Mouse (Mus musculus): Measurements from ENCODE around the gene Smarca1. TPM values are rescaled to one million over a fixed set of nuclear protein-coding genes. Genes with fewer than 3 reads are reported as not detected.
A peak's percentile ranks its signal among the peaks of the same experiment; 100 is the strongest.

The Smarca1 gene
- total and polyA plus RNA-seq, 2 experiments from 2014 or later: 5.0 to 10.4 TPM

DNA sequence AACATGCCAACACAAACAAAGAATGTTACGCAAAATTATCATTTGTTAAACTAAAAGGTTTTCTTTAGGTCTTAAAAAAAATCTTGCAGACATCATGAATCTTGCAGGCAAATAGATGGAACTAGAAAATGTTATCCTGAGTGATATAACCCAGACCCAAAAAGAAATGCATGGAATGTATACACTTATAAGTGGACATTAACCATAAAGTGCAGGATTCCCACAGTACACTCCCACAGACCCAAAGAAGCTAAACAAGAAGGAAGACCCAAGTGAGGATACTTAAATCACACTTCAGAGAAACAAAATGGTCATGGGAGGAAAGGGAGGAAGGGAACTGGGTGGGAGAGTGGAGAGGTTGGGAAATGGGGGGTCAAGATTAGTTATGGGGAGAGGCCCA lies 34.2 kb downstream of the Smarca1 start:
- H3K4me3 ChIP-seq (ENCODE audit: low read depth, low read length): no peak overlapping the region
- H3K4me1 ChIP-seq (ENCODE audit: control insufficient read depth, insufficient read depth): no peaks in the 10 kb centered on the region
- DNase-seq (ENCODE audit: low spot score) (no peak), ATAC-seq (ENCODE audit: insufficient read depth, low read depth) (no peak)
- no peak overlapping the region for H3K4me2 ChIP-seq (ENCODE audit: low read depth, low read length)
- H3K27me3 ChIP-seq (ENCODE audit: control insufficient read depth, insufficient read depth, low read length): no peaks in the 10 kb centered on the region
- no peaks in the 10 kb centered on the region for H3K36me3 ChIP-seq (replicated peaks; ENCODE audit: control insufficient read depth, insufficient read depth, low read length)
- H3K9me3 ChIP-seq (replicated peaks; ENCODE audit: control insufficient read depth, low read length): no peaks in the 10 kb centered on the region
- TF ChIP-seq EP300 (IDR thresholded peaks at IDR 0.05; ENCODE audit: low read depth): no peak
- 81% methylated on average over 1 of the region's 1 CpGs for WGBS
- H3K9ac ChIP-seq (replicated peaks; ENCODE audit: low read depth, low read length): no peak overlapping the region
- H3K27ac ChIP-seq (ENCODE audit: low read depth): no peak overlapping the region

DNA sequence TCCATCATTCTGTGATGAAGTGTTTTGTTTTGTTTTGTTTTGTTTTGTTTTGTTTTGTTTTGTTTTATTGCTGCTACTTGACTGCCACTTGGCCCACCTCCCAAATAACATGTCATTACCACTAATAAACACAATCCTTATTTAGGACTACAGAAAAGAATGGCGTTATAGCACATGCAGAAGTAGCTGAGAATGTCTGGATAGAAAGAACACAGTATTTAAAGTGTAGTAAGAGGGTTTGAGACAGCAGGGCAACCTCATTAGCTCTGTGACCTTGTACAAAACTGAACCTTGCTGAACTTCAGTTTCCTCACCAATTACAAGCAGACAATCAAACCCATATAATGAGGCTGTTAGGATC lies 57.0 kb downstream of the Smarca1 start:
- 28% methylated on average over 1 of the region's 1 CpGs for WGBS
- H3K4me2 ChIP-seq (ENCODE audit: low read depth, low read length): no peak overlapping the region
- ATAC-seq (ENCODE audit: insufficient read depth, low read depth): no peak
- no peaks in the 10 kb centered on the region for H3K9me3 ChIP-seq (replicated peaks; ENCODE audit: control insufficient read depth, low read length)
- no peaks in the 10 kb centered on the region for H3K4me1 ChIP-seq (ENCODE audit: control insufficient read depth, insufficient read depth)
- no peak for DNase-seq (ENCODE audit: low spot score)
- TF ChIP-seq EP300 (IDR thresholded peaks at IDR 0.05; ENCODE audit: low read depth): no peak
- no peak for TF ChIP-seq CTCF (IDR thresholded peaks at IDR 0.05; ENCODE audit: low read depth)
- no peak overlapping the region for H3K4me3 ChIP-seq (ENCODE audit: low read depth, low read length)
- H3K36me3 ChIP-seq (replicated peaks; ENCODE audit: control insufficient read depth, insufficient read depth, low read length): no peaks in the 10 kb centered on the region
- no peak overlapping the region for H3K27ac ChIP-seq (ENCODE audit: low read depth)
- no peak overlapping the region for H3K9ac ChIP-seq (replicated peaks; ENCODE audit: low read depth, low read length)
- H3K27me3 ChIP-seq (ENCODE audit: control insufficient read depth, insufficient read depth, low read length): no peaks in the 10 kb centered on the region

DNA sequence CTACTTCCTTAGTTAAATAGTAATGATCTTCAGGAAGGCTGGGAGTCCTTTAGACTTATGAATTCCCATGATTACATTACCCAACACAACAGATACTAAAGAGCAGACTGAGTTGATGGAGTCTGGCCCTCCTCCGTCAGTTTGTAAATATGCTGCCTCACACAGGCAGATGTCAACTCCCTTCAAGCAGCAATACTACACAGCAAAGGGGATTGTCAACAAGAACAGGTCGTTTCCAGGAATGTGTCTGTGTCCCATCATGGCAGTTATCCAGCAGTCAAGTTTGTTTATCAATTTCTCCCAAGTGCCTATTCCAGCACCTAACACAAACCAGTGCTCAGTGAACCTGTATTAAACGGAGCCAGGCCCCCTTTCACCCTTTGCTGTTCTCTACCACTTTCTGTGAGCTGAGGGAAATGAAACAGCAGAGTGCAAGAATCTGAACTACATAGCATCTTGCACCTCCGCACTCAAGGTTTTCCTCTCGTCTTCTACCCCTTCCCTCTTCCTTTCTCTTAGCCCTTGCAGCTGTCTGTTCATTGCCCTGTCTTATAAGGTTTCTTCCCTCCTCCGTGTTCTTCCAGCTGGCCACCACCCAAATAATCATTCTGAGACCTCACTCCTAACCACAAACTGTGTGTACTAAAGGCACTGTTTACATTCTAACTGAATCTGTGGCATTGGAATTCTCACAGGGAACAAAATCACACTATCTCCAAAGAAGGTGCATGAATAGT lies 57.5 kb downstream of the Smarca1 start:
- TF ChIP-seq EP300 (IDR thresholded peaks at IDR 0.05; ENCODE audit: low read depth): no peak
- no peak for TF ChIP-seq CTCF (IDR thresholded peaks at IDR 0.05; ENCODE audit: low read depth)
- Histone ChIP-seq H3K27ac (ENCODE audit: low read depth) (peak overlapping the region; percentile 51), H3K36me3 (replicated peaks; ENCODE audit: control insufficient read depth, insufficient read depth, low read length) (no peaks in the 10 kb centered on the region), H3K27me3 (ENCODE audit: control insufficient read depth, insufficient read depth, low read length) (no peaks in the 10 kb centered on the region), H3K9me3 (replicated peaks; ENCODE audit: control insufficient read depth, low read length) (no peaks in the 10 kb centered on the region), H3K9ac (replicated peaks; ENCODE audit: low read depth, low read length) (no peak overlapping the region), H3K4me2 (ENCODE audit: low read depth, low read length) (no peak overlapping the region), H3K4me1 (ENCODE audit: control insufficient read depth, insufficient read depth) (no peaks in the 10 kb centered on the region), H3K4me3 (ENCODE audit: low read depth, low read length) (no peak overlapping the region)
- ATAC-seq (ENCODE audit: insufficient read depth, low read depth) (peak; percentile 70), DNase-seq (ENCODE audit: low spot score) (no peak)
- 32% methylated on average over 6 of the region's 6 CpGs for WGBS

DNA sequence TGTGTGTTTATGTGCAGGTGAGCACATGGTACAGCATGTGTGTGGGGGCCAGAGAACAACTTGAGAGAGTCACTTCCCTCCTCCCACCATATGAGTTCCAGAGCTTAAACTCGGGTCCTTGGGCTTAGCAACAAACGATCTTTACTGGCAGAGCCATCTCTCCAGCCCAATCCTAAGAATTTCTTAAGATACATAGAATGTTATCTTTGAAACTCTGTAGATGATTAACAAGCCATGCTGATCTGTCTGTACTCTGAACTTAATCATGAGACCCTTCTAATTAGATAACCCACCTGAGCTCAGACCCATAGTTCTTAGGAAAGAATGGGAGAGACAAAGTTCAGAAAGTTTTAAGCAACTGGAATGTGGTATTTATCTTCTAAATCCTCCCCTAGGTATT lies 59.3 kb downstream of the Smarca1 start:
- ATAC-seq (ENCODE audit: insufficient read depth, low read depth) (no peak), DNase-seq (ENCODE audit: low spot score) (no peak)
- Histone ChIP-seq H3K9ac (replicated peaks; ENCODE audit: low read depth, low read length) (no peak overlapping the region), H3K27me3 (ENCODE audit: control insufficient read depth, insufficient read depth, low read length) (no peaks in the 10 kb centered on the region), H3K4me1 (ENCODE audit: control insufficient read depth, insufficient read depth) (no peaks in the 10 kb centered on the region), H3K4me2 (ENCODE audit: low read depth, low read length) (no peak overlapping the region), H3K36me3 (replicated peaks; ENCODE audit: control insufficient read depth, insufficient read depth, low read length) (no peaks in the 10 kb centered on the region), H3K4me3 (ENCODE audit: low read depth, low read length) (no peak overlapping the region), H3K9me3 (replicated peaks; ENCODE audit: control insufficient read depth, low read length) (no peaks in the 10 kb centered on the region), H3K27ac (ENCODE audit: low read depth) (no peak overlapping the region)
- 69% methylated on average over 2 of the region's 2 CpGs for WGBS
- TF ChIP-seq EP300 (IDR thresholded peaks at IDR 0.05; ENCODE audit: low read depth) (no peak), CTCF (IDR thresholded peaks at IDR 0.05; ENCODE audit: low read depth) (no peak)

DNA sequence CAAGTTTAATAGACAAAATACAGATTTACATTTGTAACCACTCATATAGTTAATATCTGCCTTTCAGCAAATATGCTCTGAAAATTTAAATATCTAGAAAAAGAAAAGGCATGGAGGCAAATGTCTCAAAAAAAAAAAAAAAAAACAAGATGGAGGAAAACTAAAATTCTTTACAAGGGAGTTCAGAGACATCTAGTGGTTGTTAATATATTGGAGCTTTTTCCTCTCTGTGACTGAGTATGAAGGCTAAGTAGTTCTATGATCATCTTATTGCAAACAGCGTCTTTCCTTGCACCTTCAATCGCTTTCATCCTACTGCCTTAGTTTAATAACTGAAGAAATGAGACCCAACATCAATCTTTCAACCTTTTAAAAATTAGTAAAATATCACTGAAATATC lies 72.2 kb downstream of the Smarca1 start:
- no peaks in the 10 kb centered on the region for H3K36me3 ChIP-seq (replicated peaks; ENCODE audit: control insufficient read depth, insufficient read depth, low read length)
- H3K4me3 ChIP-seq (ENCODE audit: low read depth, low read length): no peak overlapping the region
- H3K4me2 ChIP-seq (ENCODE audit: low read depth, low read length): no peak overlapping the region
- 62% methylated on average over 2 of the region's 2 CpGs for WGBS
- H3K27me3 ChIP-seq (ENCODE audit: control insufficient read depth, insufficient read depth, low read length): no peaks in the 10 kb centered on the region
- DNase-seq (ENCODE audit: low spot score) (peak; percentile 7), ATAC-seq (ENCODE audit: insufficient read depth, low read depth) (no peak)
- no peak overlapping the region for H3K27ac ChIP-seq (ENCODE audit: low read depth)
- H3K4me1 ChIP-seq (ENCODE audit: control insufficient read depth, insufficient read depth): no peaks in the 10 kb centered on the region
- 0 out of 2 replicates have a peak, but pooled peaks have one; percentile 13 for TF ChIP-seq CTCF (IDR thresholded peaks at IDR 0.05; ENCODE audit: low read depth)
- no peak for TF ChIP-seq EP300 (IDR thresholded peaks at IDR 0.05; ENCODE audit: low read depth)
- no peaks in the 10 kb centered on the region for H3K9me3 ChIP-seq (replicated peaks; ENCODE audit: control insufficient read depth, low read length)
- H3K9ac ChIP-seq (replicated peaks; ENCODE audit: low read depth, low read length): no peak overlapping the region

DNA sequence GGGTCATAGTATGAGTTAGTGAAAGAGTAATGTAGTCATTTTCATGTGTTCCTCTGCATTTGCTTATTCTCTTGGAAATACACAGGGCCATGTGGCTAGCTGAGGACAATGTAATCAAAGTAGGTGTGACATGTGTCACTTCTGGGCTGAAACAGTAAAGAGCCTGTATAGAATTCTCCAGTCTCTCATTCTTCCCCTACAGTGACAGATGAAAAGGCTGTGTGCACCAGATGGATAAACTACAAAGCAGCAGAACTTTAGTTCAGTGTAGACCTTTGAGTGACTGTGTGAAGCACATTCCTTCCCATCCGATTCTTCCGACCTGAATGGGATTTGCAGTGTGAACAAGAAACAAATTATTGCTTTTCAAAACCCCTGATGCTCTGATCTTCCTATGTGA lies 84.1 kb downstream of the Smarca1 start:
- no peak overlapping the region for H3K9ac ChIP-seq (replicated peaks; ENCODE audit: low read depth, low read length)
- no peak overlapping the region for H3K4me3 ChIP-seq (ENCODE audit: low read depth, low read length)
- no peaks in the 10 kb centered on the region for H3K9me3 ChIP-seq (replicated peaks; ENCODE audit: control insufficient read depth, low read length)
- no peak for DNase-seq (ENCODE audit: low spot score)
- H3K4me2 ChIP-seq (ENCODE audit: low read depth, low read length): no peak overlapping the region
- no peaks in the 10 kb centered on the region for H3K36me3 ChIP-seq (replicated peaks; ENCODE audit: control insufficient read depth, insufficient read depth, low read length)
- H3K27ac ChIP-seq (ENCODE audit: low read depth): no peak overlapping the region
- no peaks in the 10 kb centered on the region for H3K4me1 ChIP-seq (ENCODE audit: control insufficient read depth, insufficient read depth)
- 78% methylated on average over 2 of the region's 2 CpGs for WGBS
- no peak for TF ChIP-seq CTCF (IDR thresholded peaks at IDR 0.05; ENCODE audit: low read depth)
- TF ChIP-seq EP300 (IDR thresholded peaks at IDR 0.05; ENCODE audit: low read depth): no peak
- H3K27me3 ChIP-seq (ENCODE audit: control insufficient read depth, insufficient read depth, low read length): no peaks in the 10 kb centered on the region
- ATAC-seq (ENCODE audit: insufficient read depth, low read depth): no peak
